Mouse (Mus musculus): ENCODE results near the gene Rc3h2. TPM values are rescaled to one million over a fixed set of nuclear protein-coding genes. Genes with fewer than 3 reads are reported as not detected.
A peak's percentile ranks its signal among the peaks of the same experiment; 100 is the strongest.

Rc3h2 gene
- total and polyA plus RNA-seq, 2 experiments from 2014 or later = 6.0 to 24.7 TPM

DNA sequence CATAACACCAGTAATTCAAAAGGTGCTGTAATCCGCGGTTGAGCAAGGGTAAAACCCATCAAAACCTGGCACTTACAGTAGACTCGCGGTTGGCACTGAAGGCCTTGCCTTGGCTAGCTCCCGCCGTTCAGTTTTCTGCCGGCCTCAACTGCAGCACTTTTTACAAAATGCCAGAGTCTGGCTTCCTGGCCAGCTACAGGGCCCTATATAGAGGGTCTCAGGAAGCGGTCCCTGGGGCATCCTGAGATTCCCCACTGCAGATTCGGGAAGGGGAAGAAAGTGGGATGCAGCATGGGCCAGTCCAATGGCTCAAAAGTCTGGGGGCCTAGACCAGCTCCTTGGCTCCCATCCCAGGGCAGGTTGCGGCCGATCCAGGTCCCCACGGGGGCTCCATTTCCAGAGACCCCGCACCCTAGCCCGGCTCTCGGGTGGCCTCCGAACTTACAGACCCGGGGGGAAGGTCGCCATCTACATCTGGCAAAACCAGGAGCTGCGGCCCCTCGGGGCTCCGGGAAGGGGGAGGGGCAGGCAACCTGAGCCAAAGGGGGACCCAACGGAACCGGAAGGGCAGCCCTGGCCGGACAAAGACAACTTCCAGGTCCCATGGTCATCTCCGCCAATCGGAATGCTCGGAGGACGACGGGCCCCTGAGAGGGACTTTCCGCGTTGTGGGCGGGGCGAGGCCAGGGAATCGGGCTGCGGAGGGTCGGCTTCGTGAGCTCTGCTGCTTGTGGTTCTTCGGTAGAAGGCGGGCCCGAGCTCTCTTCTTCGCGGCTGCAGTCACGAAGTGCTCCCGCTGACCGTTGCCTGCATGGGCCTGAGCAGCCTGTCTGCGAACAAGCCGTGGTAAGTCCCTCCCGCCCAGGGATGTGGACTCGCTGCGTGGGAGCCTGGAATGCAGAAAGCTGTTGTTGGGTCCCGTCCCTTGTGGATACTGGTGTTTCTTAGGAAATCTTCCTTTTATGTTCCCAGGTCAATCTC lies 20.2 kb upstream of the Rc3h2 start, which contains the start of the genes Zbtb26, Zbtb6 and Rabgap1:
Gene Zbtb26 (minus strand): TSS at position 525 of the 981 bp plus-strand sequence.
Gene Zbtb6 (minus strand): TSS at position 561 of the 981 bp plus-strand sequence.
Gene Rabgap1 (plus strand): TSS at position 669 of the 981 bp plus-strand sequence.
- DNase-seq (ENCODE audit: low spot score) (peak; percentile 94), ATAC-seq (ENCODE audit: insufficient read depth, low read depth) (peak; percentile 99)
- H3K36me3 ChIP-seq (replicated peaks; ENCODE audit: control insufficient read depth, insufficient read depth, low read length) = no peaks in the 10 kb centered on the region
- H3K4me1 ChIP-seq (ENCODE audit: control insufficient read depth, insufficient read depth) = peaks cover 10% of the 10 kb centered on the region
- H3K9ac ChIP-seq (replicated peaks; ENCODE audit: low read depth, low read length) = peak within 1 kb of the TSS; percentile 75
- H3K27me3 ChIP-seq (ENCODE audit: control insufficient read depth, insufficient read depth, low read length) = no peaks in the 10 kb centered on the region
- H3K4me3 ChIP-seq (ENCODE audit: low read depth, low read length) = peak within 1 kb of the TSS; percentile 65
- WGBS = under 1% methylated on average over 51 of the region's 51 CpGs
- no peaks in the 10 kb centered on the region for H3K9me3 ChIP-seq (replicated peaks; ENCODE audit: control insufficient read depth, low read length)
- TF ChIP-seq CTCF (IDR thresholded peaks at IDR 0.05; ENCODE audit: low read depth) = no peak
- peak; percentile 89 for TF ChIP-seq EP300 (IDR thresholded peaks at IDR 0.05; ENCODE audit: low read depth)
- peak within 1 kb of the TSS; percentile 93 for H3K27ac ChIP-seq (ENCODE audit: low read depth)
- H3K4me2 ChIP-seq (ENCODE audit: low read depth, low read length) = peak within 1 kb of the TSS; percentile 82

DNA sequence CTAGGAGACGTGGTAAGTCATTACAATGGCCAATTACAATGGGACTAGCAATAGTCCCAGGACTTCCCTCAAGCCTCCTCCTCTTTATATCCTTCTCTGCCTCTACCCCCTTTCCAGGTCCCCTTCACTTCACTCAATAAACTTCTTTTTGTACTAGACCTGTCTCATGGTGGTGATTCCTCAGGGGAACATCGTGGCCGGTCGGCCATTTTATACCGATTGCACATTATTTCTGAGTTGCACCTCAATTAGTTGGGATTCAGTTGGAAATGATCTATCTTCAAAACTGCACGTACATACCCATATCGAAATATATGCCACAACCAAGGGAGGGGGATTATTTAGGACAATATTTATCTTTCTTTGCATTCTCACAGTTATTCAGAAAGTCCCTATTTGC lies 8.9 kb upstream of the Rc3h2 start:
- TF ChIP-seq CTCF (IDR thresholded peaks at IDR 0.05; ENCODE audit: low read depth) (no peak), EP300 (IDR thresholded peaks at IDR 0.05; ENCODE audit: low read depth) (no peak)
- Histone ChIP-seq H3K27ac (ENCODE audit: low read depth) (peak overlapping the region; percentile 93; the same call in 1 of the 2 replicates), H3K4me2 (ENCODE audit: low read depth, low read length) (peak overlapping the region; percentile 88), H3K4me1 (ENCODE audit: control insufficient read depth, insufficient read depth) (peaks cover 14% of the 10 kb centered on the region), H3K4me3 (ENCODE audit: low read depth, low read length) (peak overlapping the region; percentile 86), H3K36me3 (replicated peaks; ENCODE audit: control insufficient read depth, insufficient read depth, low read length) (peaks cover 21% of the 10 kb centered on the region), H3K9me3 (replicated peaks; ENCODE audit: control insufficient read depth, low read length) (no peaks in the 10 kb centered on the region), H3K9ac (replicated peaks; ENCODE audit: low read depth, low read length) (0 out of 2 replicates have a peak overlapping the region, but pooled peaks have one; percentile 83), H3K27me3 (ENCODE audit: control insufficient read depth, insufficient read depth, low read length) (no peaks in the 10 kb centered on the region)
- DNase-seq (ENCODE audit: low spot score) = no peak
- ATAC-seq (ENCODE audit: insufficient read depth, low read depth) = no peak
- WGBS = 36% methylated on average over 7 of the region's 7 CpGs

DNA sequence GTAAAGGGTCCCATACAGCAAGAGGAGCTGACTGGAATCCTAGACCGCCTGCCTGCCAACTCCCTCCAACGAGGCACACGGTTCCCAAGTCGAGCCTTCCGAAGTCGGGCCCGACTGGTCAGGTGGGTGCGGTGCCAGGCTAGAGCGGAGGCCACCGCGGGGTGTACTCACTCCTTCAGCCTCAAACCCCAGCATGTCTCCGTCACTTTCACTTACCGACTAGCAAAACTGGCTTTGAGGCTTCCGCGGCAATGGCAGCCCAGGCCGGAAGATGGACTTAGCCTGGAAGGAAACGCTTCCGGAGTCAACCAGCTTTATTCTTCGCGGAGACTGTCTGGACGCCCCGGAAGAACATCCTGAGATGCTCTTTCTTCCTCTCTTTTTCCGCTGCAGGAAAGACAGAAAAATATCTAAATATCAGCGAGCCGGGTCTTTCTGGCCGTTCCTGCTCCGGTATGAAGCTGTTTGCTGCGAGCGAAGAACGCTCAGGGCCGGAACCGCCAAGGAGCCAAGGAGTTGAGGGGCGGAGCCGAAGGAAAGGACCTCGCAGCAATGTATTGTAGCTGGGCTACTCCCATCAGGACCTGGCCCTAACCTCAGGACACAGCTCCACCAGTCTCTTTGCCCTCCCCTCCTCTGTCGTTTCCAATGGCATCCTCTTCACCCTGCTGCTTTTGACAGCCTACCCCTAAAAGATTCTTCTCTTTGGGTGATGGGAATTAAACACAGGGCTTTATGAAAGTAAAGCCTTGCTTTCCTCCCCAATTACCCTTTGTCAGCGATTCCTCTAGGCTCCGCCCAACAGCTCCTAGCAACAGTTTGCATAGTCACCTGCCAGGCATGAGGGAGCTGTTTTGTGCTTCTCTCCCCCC lies 8.1 kb upstream of the Rc3h2 start:
- H3K4me3 ChIP-seq (ENCODE audit: low read depth, low read length) = peak overlapping the region; percentile 86
- ATAC-seq (ENCODE audit: insufficient read depth, low read depth) = peak; percentile 94

GRCm38 (mm10) chr2:37423671-37424070 lies 968 bp upstream of the Rc3h2 start:
- Histone ChIP-seq H3K9me3 (replicated peaks; ENCODE audit: control insufficient read depth, low read length) (no peaks in the 10 kb centered on the region), H3K9ac (replicated peaks; ENCODE audit: low read depth, low read length) (no peak overlapping the region), H3K36me3 (replicated peaks; ENCODE audit: control insufficient read depth, insufficient read depth, low read length) (peaks cover 3% of the 10 kb centered on the region), H3K4me1 (ENCODE audit: control insufficient read depth, insufficient read depth) (peaks cover 7% of the 10 kb centered on the region), H3K4me3 (ENCODE audit: low read depth, low read length) (no peak overlapping the region), H3K4me2 (ENCODE audit: low read depth, low read length) (no peak overlapping the region), H3K27ac (ENCODE audit: low read depth) (no peak overlapping the region), H3K27me3 (ENCODE audit: control insufficient read depth, insufficient read depth, low read length) (no peaks in the 10 kb centered on the region)
- DNase-seq (ENCODE audit: low spot score) (no peak), ATAC-seq (ENCODE audit: insufficient read depth, low read depth) (no peak)
- no peak for TF ChIP-seq CTCF (IDR thresholded peaks at IDR 0.05; ENCODE audit: low read depth)
- TF ChIP-seq EP300 (IDR thresholded peaks at IDR 0.05; ENCODE audit: low read depth) = no peak
- WGBS = 60% methylated on average over 3 of the region's 3 CpGs

More for the DNA sequence above, 8.1 kb upstream of the Rc3h2 start:
- H3K36me3 ChIP-seq (replicated peaks; ENCODE audit: control insufficient read depth, insufficient read depth, low read length) = peaks cover 14% of the 10 kb centered on the region
- H3K27me3 ChIP-seq (ENCODE audit: control insufficient read depth, insufficient read depth, low read length) = no peaks in the 10 kb centered on the region
- peak overlapping the region; percentile 88 for H3K4me2 ChIP-seq (ENCODE audit: low read depth, low read length)
- peaks cover 14% of the 10 kb centered on the region for H3K4me1 ChIP-seq (ENCODE audit: control insufficient read depth, insufficient read depth)
- DNase-seq (ENCODE audit: low spot score) = peak; percentile 93
- H3K9me3 ChIP-seq (replicated peaks; ENCODE audit: control insufficient read depth, low read length) = no peaks in the 10 kb centered on the region
- H3K9ac ChIP-seq (replicated peaks; ENCODE audit: low read depth, low read length) = peak overlapping the region; percentile 83
- peak overlapping the region; percentile 93 for H3K27ac ChIP-seq (ENCODE audit: low read depth)
- under 1% methylated on average over 38 of the region's 38 CpGs for WGBS
- no peak for TF ChIP-seq CTCF (IDR thresholded peaks at IDR 0.05; ENCODE audit: low read depth)
- TF ChIP-seq EP300 (IDR thresholded peaks at IDR 0.05; ENCODE audit: low read depth) = 0 out of 2 replicates have a peak, but pooled peaks have one; percentile 53

GRCm38 (mm10) chr2:37421903-37422302 lies 800 bp downstream of the Rc3h2 start:
- Histone ChIP-seq H3K9ac (replicated peaks; ENCODE audit: low read depth, low read length) (peak overlapping the region; percentile 97), H3K4me2 (ENCODE audit: low read depth, low read length) (peak overlapping the region; percentile 78), H3K4me1 (ENCODE audit: control insufficient read depth, insufficient read depth) (peaks cover 7% of the 10 kb centered on the region), H3K36me3 (replicated peaks; ENCODE audit: control insufficient read depth, insufficient read depth, low read length) (no peaks in the 10 kb centered on the region), H3K4me3 (ENCODE audit: low read depth, low read length) (peak overlapping the region; percentile 94), H3K27ac (ENCODE audit: low read depth) (peak overlapping the region; percentile 88), H3K9me3 (replicated peaks; ENCODE audit: control insufficient read depth, low read length) (no peaks in the 10 kb centered on the region), H3K27me3 (ENCODE audit: control insufficient read depth, insufficient read depth, low read length) (no peaks in the 10 kb centered on the region)
- ATAC-seq (ENCODE audit: insufficient read depth, low read depth) (no peak), DNase-seq (ENCODE audit: low spot score) (no peak)
- 8% methylated on average over 3 of the region's 3 CpGs for WGBS
- TF ChIP-seq EP300 (IDR thresholded peaks at IDR 0.05; ENCODE audit: low read depth) = no peak
- no peak for TF ChIP-seq CTCF (IDR thresholded peaks at IDR 0.05; ENCODE audit: low read depth)

All from heart, postnatal 0 days (tissue).